Mouse (Mus musculus) limb, embryonic 14.5 days (tissue): ENCODE data around the gene Ms4a5. TPM values are rescaled to one million over a fixed set of nuclear protein-coding genes. Genes with fewer than 3 reads are reported as not detected.

ENCODE experiments used
- ATAC-seq: fragments of 200-750 bp; cut with Nextera tagmentation; 2 replicates; pipeline ENCODE4 v1.8.0; 2017; ENCODE audit warnings: low read depth, moderate number of reproducible peaks, moderate TSS enrichment; ENCODE audit not compliant: low FRiP score
- DNase-seq: peaks from one replicate; pipeline ENCODE4 v3.0.0-alpha.2; 2015; ENCODE audit warnings: low spot score
- H3K27ac ChIP-seq: fragments of 300-500 bp; sonication (generic); replicated peaks from 2 replicates; pipeline ENCODE4 v1.5.1; 2014; ENCODE audit warnings: low read depth, mild to moderate bottlenecking, low read length, moderate library complexity, mixed read lengths
- H3K27me3 ChIP-seq: fragments of 300-500 bp; sonication (generic); 2 replicates; pipeline ENCODE4 v1.6.1; 2014; ENCODE audit warnings: low read length, mixed read lengths; ENCODE audit not compliant: control insufficient read depth, insufficient read depth
- H3K36me3 ChIP-seq: fragments of 300-500 bp; sonication (generic); 2 replicates; pipeline ENCODE4 v1.6.1; 2014; ENCODE audit warnings: mild to moderate bottlenecking, low read length, moderate library complexity, mixed read lengths; ENCODE audit not compliant: control insufficient read depth, insufficient read depth
- H3K4me1 ChIP-seq: fragments of 300-500 bp; sonication (generic); 2 replicates; pipeline ENCODE4 v1.6.1; 2014; ENCODE audit warnings: antibody characterized with exemption, low read length, mixed read lengths; ENCODE audit not compliant: control insufficient read depth, insufficient read depth
- H3K4me2 ChIP-seq: fragments of 300-500 bp; sonication (generic); replicated peaks from 2 replicates; pipeline ENCODE4 v1.6.1; 2014; ENCODE audit warnings: low read depth, mild to moderate bottlenecking, low read length, moderate library complexity; ENCODE audit not compliant: severe bottlenecking
- H3K4me3 ChIP-seq: fragments of 300-500 bp; sonication (generic); replicated peaks from 2 replicates; pipeline ENCODE4 v1.5.1; 2014; ENCODE audit warnings: low read length
- H3K9ac ChIP-seq: fragments of 300-500 bp; sonication (generic); 2 replicates; pipeline ENCODE4 v1.6.1; 2014; ENCODE audit warnings: mild to moderate bottlenecking, low read depth, low read length, moderate library complexity; ENCODE audit not compliant: severe bottlenecking
- H3K9me3 ChIP-seq: fragments of 300-500 bp; sonication (generic); 2 replicates; pipeline ENCODE4 v1.6.1; 2016; ENCODE audit warnings: low read length; ENCODE audit not compliant: control insufficient read depth
- POLR2A ChIP-seq: fragments of 200-500 bp; IDR thresholded peaks from 2 replicates; pipeline ENCODE4 v1.8.0; 2012; ENCODE audit warnings: inconsistent platforms, mild to moderate bottlenecking, moderate library complexity, borderline replicate concordance; ENCODE audit not compliant: insufficient read depth, insufficient read length; ENCODE audit errors: extremely low read depth
- WGBS: fragments of 180-500 bp; shearing (Covaris S2); extraction: QIAGEN DNeasy Blood & Tissue Kit; methylation state at CpG from one replicate; pipeline ENCODE4 v1.1.7; 2014; 5-methylcytosine and 5-hydroxymethylcytosine counted together
- polyA plus RNA-seq, 2 experiments: library from polyadenylated mRNA; depleted of rRNA in 1 of 2; stranded (reverse) in 1 of 2; unstranded in 1 of 2; fragments of >200 nt; fragmentation: Nextera tagmentation in 1 of 2; extraction: Ambion mirVana in 1 of 2; gene quantifications; 2 replicates each; pipeline versions ENCODE4 v1.2.1 to v1.2.3; 2012 to 2014

Gene Ms4a5
- polyA plus RNA-seq, 2 experiments, result not detected

DNA sequence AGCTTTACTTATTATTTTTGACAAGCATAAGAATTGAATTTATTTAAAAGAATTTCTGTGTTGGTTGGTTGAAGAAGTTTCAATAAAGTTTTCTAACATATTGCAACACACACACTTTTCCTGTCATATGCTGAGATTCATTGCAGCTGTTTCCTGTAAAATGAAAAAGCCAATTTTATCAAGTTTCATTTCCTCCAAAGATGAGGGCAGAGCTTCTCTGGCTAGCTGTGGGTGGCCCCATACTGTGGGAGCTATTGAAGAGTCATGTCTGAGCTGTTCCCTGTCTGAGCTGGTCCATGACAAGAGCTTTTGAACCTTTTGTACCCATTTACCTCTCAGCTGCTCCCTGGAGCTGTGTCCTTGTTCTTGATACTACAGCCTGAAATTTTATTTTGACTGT, 39.4 kb downstream of the Ms4a5 start:
- Histone ChIP-seq H3K4me2 (no peak overlapping the region), H3K4me1 (no peaks in the 10 kb centered on the region), H3K4me3 (no peak overlapping the region), H3K36me3 (no peaks in the 10 kb centered on the region), H3K27ac (no peak overlapping the region), H3K27me3 (no peaks in the 10 kb centered on the region), H3K9me3 (no peaks in the 10 kb centered on the region), H3K9ac (no peak overlapping the region)
- ATAC-seq (no peak), DNase-seq (no peak)
- no peak for TF ChIP-seq POLR2A

DNA sequence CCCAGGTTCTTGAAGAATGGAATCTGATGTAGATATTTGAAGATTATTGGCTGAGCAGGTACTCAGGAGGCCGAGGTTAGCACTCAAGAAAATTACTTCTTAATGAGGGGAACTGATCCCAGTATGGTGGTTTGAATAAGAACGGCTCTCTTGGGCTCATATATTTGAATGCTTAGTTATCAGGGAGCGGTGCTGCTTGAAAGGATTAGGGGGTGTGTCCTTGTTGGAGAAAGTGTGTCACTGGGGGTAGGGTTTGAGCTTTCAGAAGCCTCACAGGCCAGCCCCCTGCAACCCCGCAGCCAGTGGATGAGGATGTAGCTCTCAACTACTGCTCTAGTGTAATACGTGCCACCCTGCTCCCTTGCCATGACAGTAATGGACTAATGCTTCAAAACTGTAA, 41.1 kb downstream of the Ms4a5 start:
- H3K4me2 ChIP-seq, result no peak overlapping the region
- H3K9me3 ChIP-seq, result no peaks in the 10 kb centered on the region
- no peaks in the 10 kb centered on the region for H3K4me1 ChIP-seq
- 57% methylated on average over 5 of the region's 5 CpGs for WGBS
- no peaks in the 10 kb centered on the region for H3K27me3 ChIP-seq
- H3K9ac ChIP-seq, result no peak overlapping the region
- no peak overlapping the region for H3K27ac ChIP-seq
- H3K4me3 ChIP-seq, result no peak overlapping the region
- TF ChIP-seq POLR2A, result no peak
- ATAC-seq (no peak), DNase-seq (no peak)
- H3K36me3 ChIP-seq, result no peaks in the 10 kb centered on the region

DNA sequence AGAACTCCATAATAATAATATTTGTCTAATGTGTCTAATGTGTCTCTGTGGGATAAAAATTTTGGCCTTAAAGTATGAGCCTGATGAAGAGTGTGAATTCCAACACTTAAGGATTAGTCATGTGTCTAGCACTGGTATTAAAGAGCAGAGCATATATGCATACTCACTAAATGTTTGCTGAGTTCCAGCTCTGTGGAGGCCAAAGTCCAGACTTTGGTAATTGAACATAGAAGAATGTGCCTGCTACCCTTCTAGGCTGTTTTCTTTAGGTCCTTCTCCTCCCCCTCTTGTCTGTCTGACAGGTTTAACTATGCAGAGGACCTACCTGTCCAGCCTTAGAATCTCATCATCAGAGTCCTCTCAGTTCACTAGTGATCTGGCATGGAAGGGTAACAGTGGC, 47.9 kb downstream of the Ms4a5 start:
- Histone ChIP-seq H3K4me3 (no peak overlapping the region), H3K27ac (no peak overlapping the region), H3K9ac (no peak overlapping the region), H3K4me1 (0 out of 2 replicates have a peak, but pooled peaks cover 3% of the 10 kb centered on the region), H3K4me2 (no peak overlapping the region), H3K9me3 (no peaks in the 10 kb centered on the region), H3K36me3 (no peaks in the 10 kb centered on the region), H3K27me3 (no peaks in the 10 kb centered on the region)
- no peak for TF ChIP-seq POLR2A
- ATAC-seq (no peak), DNase-seq (no peak)

DNA sequence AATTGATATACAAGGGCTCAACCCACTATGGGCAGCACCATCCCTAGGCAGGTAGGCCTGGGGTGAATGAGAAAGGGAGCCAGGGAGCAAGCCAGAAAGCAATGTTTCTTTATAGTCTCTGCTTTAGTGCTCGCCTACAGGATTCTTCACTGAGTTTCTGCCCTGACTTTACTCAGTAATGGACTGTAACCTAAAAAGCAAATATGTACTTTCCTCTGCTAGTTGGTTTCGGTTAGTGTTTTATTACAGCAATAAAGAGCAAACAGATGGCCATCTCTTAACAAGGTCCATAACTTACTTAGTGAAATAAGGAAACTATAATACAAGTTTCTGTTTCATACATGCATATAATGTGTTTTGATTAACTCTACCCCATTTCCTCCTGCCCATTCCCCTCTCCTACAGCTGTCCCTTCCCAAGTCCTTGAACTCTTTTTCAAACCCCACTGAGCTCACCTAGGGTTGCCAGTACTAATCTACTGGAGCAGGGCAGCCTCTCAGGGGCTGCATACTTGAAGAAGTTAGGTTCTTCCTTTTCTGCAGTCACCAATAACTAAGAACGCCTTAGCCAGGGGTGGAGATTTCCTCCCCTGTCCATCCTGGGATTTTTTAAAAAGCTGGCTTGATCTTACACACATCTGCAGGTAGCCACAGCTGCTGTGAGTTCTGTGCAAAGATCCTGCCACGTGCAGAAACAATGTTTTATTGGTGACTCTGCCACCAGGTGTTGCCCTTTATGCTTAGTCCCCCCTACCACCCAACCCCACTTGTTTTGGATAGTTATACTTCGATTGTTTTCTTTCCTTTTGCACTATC, 48.5 kb downstream of the Ms4a5 start:
- H3K4me3 ChIP-seq, result no peak overlapping the region
- no peak for TF ChIP-seq POLR2A
- no peak overlapping the region for H3K9ac ChIP-seq
- 0 out of 2 replicates have a peak overlapping the region, but pooled peaks have one; percentile 38 for H3K27ac ChIP-seq
- 0 out of 2 replicates have a peak, but pooled peaks cover 3% of the 10 kb centered on the region for H3K4me1 ChIP-seq
- H3K27me3 ChIP-seq, result no peaks in the 10 kb centered on the region
- no peak for ATAC-seq
- WGBS, result 19% methylated on average over 5 of the region's 5 CpGs
- no peaks in the 10 kb centered on the region for H3K9me3 ChIP-seq
- no peak overlapping the region for H3K4me2 ChIP-seq
- H3K36me3 ChIP-seq, result no peaks in the 10 kb centered on the region
- DNase-seq, result peak; percentile 18

DNA sequence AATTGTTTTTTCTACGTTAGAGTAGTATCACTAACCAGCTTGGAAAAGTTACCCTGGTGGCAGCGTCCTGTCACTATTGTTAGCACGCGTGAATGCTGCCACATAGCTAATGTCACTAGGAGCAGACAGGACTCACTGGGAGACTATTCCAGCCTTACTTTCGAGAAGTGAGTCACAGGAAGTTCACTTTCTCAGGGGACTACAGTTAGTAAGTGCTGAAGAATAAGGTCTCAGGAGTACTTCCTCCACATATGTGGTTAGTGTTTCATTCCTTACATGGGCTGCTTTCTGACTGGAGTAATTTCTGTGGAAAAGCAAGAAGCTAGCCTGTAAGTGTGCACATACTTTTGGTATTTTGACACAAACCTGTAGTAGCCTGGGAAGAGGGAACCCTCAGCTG, 49.4 kb downstream of the Ms4a5 start:
- no peak for TF ChIP-seq POLR2A
- H3K36me3 ChIP-seq, result no peaks in the 10 kb centered on the region
- no peak overlapping the region for H3K9ac ChIP-seq
- H3K4me2 ChIP-seq, result no peak overlapping the region
- H3K27ac ChIP-seq, result no peak overlapping the region
- WGBS, result 80% methylated on average over 5 of the region's 5 CpGs
- no peak overlapping the region for H3K4me3 ChIP-seq
- H3K4me1 ChIP-seq, result 0 out of 2 replicates have a peak, but pooled peaks cover 3% of the 10 kb centered on the region
- no peaks in the 10 kb centered on the region for H3K27me3 ChIP-seq
- ATAC-seq (no peak), DNase-seq (no peak)
- no peaks in the 10 kb centered on the region for H3K9me3 ChIP-seq
